Mouse (Mus musculus) intestine, embryonic 14.5 days (tissue): ENCODE measurements around the gene Ces2a. TPM values are rescaled to one million over a fixed set of nuclear protein-coding genes. Genes with fewer than 3 reads are reported as not detected.

Experiments used
- microRNA-seq: library from miRNA; unstranded; fragments of <30 nt; microRNA quantifications from one replicate; pipeline ENCODE4, GENCODE M21; 2016
- polyA plus RNA-seq: library from polyadenylated mRNA; unstranded; fragments of >200 nt; fragmentation: Nextera tagmentation; extraction: Ambion mirVana; gene quantifications from 2 replicates; pipeline ENCODE4 v1.2.1, GENCODE M21; 2014

Gene Ces2a
- polyA plus RNA-seq, 1 experiment from 2014 or later, result 1.1 TPM

Small RNA genes lying within 50 kb of the gene (microRNA-seq; reads per million reads assigned to microRNA genes)
- not detected for gene Gm44328

Other genes with a start within 250 kb of the Ces2a start
- gene Terb1, start 224.1 kb upstream of the Ces2a start, polyA plus RNA-seq, result 0.34 and 0.36 TPM in 2 replicates
- 85.8 and 98.9 TPM in 2 replicates for gene Nae1, start 199.4 kb upstream of the Ces2a start, polyA plus RNA-seq
- 0.92 and 2.0 TPM in 2 replicates for gene Car7, start 199.3 kb upstream of the Ces2a start, polyA plus RNA-seq
- gene Pdp2, start 142.6 kb upstream of the Ces2a start, polyA plus RNA-seq, result 13.4 and 14.9 TPM in 2 replicates
- 0.15 and 0.42 TPM in 2 replicates for gene Cdh16, start 109.6 kb upstream of the Ces2a start, polyA plus RNA-seq
- gene Rrad, start 102.7 kb upstream of the Ces2a start, polyA plus RNA-seq, result 3.8 and 4.0 TPM in 2 replicates
- 86.7 and 92.2 TPM in 2 replicates for gene Ciao2b, start 92.0 kb upstream of the Ces2a start, polyA plus RNA-seq
- 0.09 and 0.27 TPM in 2 replicates for gene Ces2b, start 97.6 kb downstream of the Ces2a start, polyA plus RNA-seq
- gene Ces2c, start 113.1 kb downstream of the Ces2a start, polyA plus RNA-seq, result 0.34 and 0.55 TPM in 2 replicates
- gene Ces2e, start 192.3 kb downstream of the Ces2a start, polyA plus RNA-seq, result 0.86 and 2.0 TPM in 2 replicates
- gene Ces2f, start 213.4 kb downstream of the Ces2a start, polyA plus RNA-seq, result not detected in 2 replicates
- 0.12 and 0.31 TPM in 2 replicates for gene Ces2g, start 227.7 kb downstream of the Ces2a start, polyA plus RNA-seq